Mouse (Mus musculus): Measurements from ENCODE around the gene Spred2. TPM values are rescaled to one million over a fixed set of nuclear protein-coding genes. Genes with fewer than 3 reads are reported as not detected.

Spred2 gene
- polyA plus RNA-seq, 1 experiment: 5.9 TPM

GRCm38 (mm10) chr11:19962796-19963195 is 38.6 kb downstream of the Spred2 start:
- TF ChIP-seq POLR2A (IDR thresholded peaks at IDR 0.05; ENCODE audit: borderline replicate concordance, low read depth, low read length) (no peak), CTCF (IDR thresholded peaks at IDR 0.05; ENCODE audit: low read depth, low read length) (no peak)
- no peak overlapping the region for H3K27ac ChIP-seq (ENCODE audit: insufficient read depth, low read depth, low read length)
- H3K4me3 ChIP-seq (ENCODE audit: insufficient read depth, low read length): no peak overlapping the region
- H3K4me1 ChIP-seq (ENCODE audit: control insufficient read depth, insufficient read depth, low read length): peaks cover 34% of the 10 kb centered on the region

GRCm38 (mm10) chr11:19963717-19964141 is 39.6 kb downstream of the Spred2 start:
- Histone ChIP-seq H3K4me3 (ENCODE audit: insufficient read depth, low read length) (peak overlapping the region; percentile 31), H3K27ac (ENCODE audit: insufficient read depth, low read depth, low read length) (peak overlapping the region; percentile 50), H3K4me1 (ENCODE audit: control insufficient read depth, insufficient read depth, low read length) (peaks cover 34% of the 10 kb centered on the region)
- no peak for TF ChIP-seq CTCF (IDR thresholded peaks at IDR 0.05; ENCODE audit: low read depth, low read length)
- no peak for TF ChIP-seq POLR2A (IDR thresholded peaks at IDR 0.05; ENCODE audit: borderline replicate concordance, low read depth, low read length)

DNA sequence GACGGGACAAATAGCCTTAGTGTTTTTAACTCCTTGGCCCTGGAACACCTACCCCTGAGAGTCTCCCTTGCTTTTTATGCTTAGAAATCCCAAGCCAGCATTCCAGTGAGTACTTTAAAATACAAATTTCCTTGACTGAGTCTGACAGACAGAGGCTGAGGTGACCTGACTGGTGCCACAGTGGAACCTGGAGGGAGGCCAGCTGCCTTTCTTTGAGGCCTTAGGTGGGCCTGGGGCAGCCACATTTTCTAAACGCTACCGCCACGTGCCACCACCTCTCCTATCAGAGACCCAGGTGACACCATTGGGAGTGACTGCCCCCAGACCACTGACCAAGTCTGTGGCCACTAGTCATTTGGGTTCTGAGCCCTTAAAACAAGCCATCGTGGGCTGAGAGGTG is 40.2 kb downstream of the Spred2 start:
- no peak overlapping the region for H3K4me3 ChIP-seq (ENCODE audit: insufficient read depth, low read length)
- no peak overlapping the region for H3K27ac ChIP-seq (ENCODE audit: insufficient read depth, low read depth, low read length)

DNA sequence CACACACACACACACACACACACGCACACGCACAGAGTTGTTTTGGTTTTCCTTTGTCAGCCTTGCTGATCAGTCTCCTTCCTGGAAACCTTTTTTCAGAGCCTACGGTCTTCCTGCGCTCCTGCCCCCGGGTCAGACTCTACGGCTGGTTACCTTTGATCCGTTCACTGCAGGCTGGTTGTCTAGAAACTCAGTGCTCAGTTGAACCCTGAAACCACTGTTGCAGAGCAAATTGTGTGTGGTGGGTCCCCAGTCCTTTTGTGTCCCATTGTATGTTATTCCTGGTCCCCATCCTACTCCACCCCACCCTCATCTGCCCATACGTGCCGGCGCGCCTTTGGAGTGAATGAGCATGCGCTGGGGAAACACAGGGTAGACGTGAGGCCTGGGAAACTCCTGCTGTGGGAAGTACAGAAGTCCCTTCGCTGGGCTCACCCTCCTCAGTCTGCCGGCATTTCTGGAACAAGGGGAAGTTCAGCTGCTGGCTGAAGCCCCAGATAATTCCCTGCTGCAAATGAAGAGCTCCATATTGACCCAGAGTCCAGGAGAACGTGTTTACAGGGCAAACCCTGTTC is 40.9 kb downstream of the Spred2 start:
- Histone ChIP-seq H3K27ac (ENCODE audit: insufficient read depth, low read depth, low read length) (no peak overlapping the region), H3K4me3 (ENCODE audit: insufficient read depth, low read length) (no peak overlapping the region), H3K4me1 (ENCODE audit: control insufficient read depth, insufficient read depth, low read length) (peaks cover 34% of the 10 kb centered on the region)
- TF ChIP-seq CTCF (IDR thresholded peaks at IDR 0.05; ENCODE audit: low read depth, low read length) (no peak), POLR2A (IDR thresholded peaks at IDR 0.05; ENCODE audit: borderline replicate concordance, low read depth, low read length) (no peak)

More for the DNA sequence above, 40.2 kb downstream of the Spred2 start:
- H3K4me1 ChIP-seq (ENCODE audit: control insufficient read depth, insufficient read depth, low read length): peaks cover 34% of the 10 kb centered on the region
- TF ChIP-seq CTCF (IDR thresholded peaks at IDR 0.05; ENCODE audit: low read depth, low read length): no peak
- TF ChIP-seq POLR2A (IDR thresholded peaks at IDR 0.05; ENCODE audit: borderline replicate concordance, low read depth, low read length): no peak

- TF ChIP-seq CTCF (IDR thresholded peaks at IDR 0.05; ENCODE audit: low read depth, low read length) (no peak), POLR2A (IDR thresholded peaks at IDR 0.05; ENCODE audit: borderline replicate concordance, low read depth, low read length) (no peak)
- Histone ChIP-seq H3K27ac (ENCODE audit: insufficient read depth, low read depth, low read length) (no peak overlapping the region), H3K4me3 (ENCODE audit: insufficient read depth, low read length) (no peak overlapping the region), H3K4me1 (ENCODE audit: control insufficient read depth, insufficient read depth, low read length) (peaks cover 34% of the 10 kb centered on the region)
Measured at GRCm38 (mm10) chr11:19965664-19966063, 41.5 kb downstream of the Spred2 start.

DNA sequence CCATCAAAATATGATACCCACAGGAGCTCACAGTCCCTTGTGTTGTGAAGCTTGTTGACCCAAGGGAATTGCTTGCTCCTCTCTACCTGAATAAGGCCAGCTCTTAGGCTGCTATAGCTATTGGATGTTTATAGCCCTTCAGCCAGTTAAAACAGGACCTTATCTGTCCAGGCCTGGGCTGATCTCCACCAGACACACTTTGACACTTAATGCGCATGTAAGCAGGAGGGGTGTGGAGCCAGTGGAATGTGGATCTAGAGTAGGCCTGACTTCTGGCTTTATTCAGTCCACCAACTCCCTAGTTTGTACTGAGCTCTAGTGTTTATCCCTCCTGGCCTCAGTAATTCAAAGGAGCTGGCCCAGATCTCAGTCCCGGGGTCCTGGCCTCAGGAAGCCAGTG is 42.1 kb downstream of the Spred2 start:
- TF ChIP-seq CTCF (IDR thresholded peaks at IDR 0.05; ENCODE audit: low read depth, low read length) (no peak), POLR2A (IDR thresholded peaks at IDR 0.05; ENCODE audit: borderline replicate concordance, low read depth, low read length) (no peak)
- Histone ChIP-seq H3K4me1 (ENCODE audit: control insufficient read depth, insufficient read depth, low read length) (peaks cover 34% of the 10 kb centered on the region), H3K4me3 (ENCODE audit: insufficient read depth, low read length) (no peak overlapping the region), H3K27ac (ENCODE audit: insufficient read depth, low read depth, low read length) (no peak overlapping the region)

- Histone ChIP-seq H3K4me1 (ENCODE audit: control insufficient read depth, insufficient read depth, low read length) (peaks cover 33% of the 10 kb centered on the region), H3K4me3 (ENCODE audit: insufficient read depth, low read length) (no peak overlapping the region)
Measured at GRCm38 (mm10) chr11:19969584-19969983, 45.4 kb downstream of the Spred2 start.

GRCm38 (mm10) chr11:19971954-19972750 is 48.0 kb downstream of the Spred2 start:
- Histone ChIP-seq H3K4me1 (ENCODE audit: control insufficient read depth, insufficient read depth, low read length) (peaks cover 16% of the 10 kb centered on the region), H3K27ac (ENCODE audit: insufficient read depth, low read depth, low read length) (peak overlapping the region; percentile 21; the same call in 1 of the 2 replicates), H3K4me3 (ENCODE audit: insufficient read depth, low read length) (no peak overlapping the region)
- TF ChIP-seq POLR2A (IDR thresholded peaks at IDR 0.05; ENCODE audit: borderline replicate concordance, low read depth, low read length) (no peak), CTCF (IDR thresholded peaks at IDR 0.05; ENCODE audit: low read depth, low read length) (peak; percentile 73)

More at GRCm38 (mm10) chr11:19969584-19969983, 45.4 kb downstream of the Spred2 start:
- TF ChIP-seq POLR2A (IDR thresholded peaks at IDR 0.05; ENCODE audit: borderline replicate concordance, low read depth, low read length) (no peak), CTCF (IDR thresholded peaks at IDR 0.05; ENCODE audit: low read depth, low read length) (no peak)
- H3K27ac ChIP-seq (ENCODE audit: insufficient read depth, low read depth, low read length): no peak overlapping the region

GRCm38 (mm10) chr11:19973032-19973790 is 49.0 kb downstream of the Spred2 start:
- Histone ChIP-seq H3K4me1 (ENCODE audit: control insufficient read depth, insufficient read depth, low read length) (peaks cover 20% of the 10 kb centered on the region), H3K27ac (ENCODE audit: insufficient read depth, low read depth, low read length) (no peak overlapping the region), H3K4me3 (ENCODE audit: insufficient read depth, low read length) (no peak overlapping the region)
- TF ChIP-seq POLR2A (IDR thresholded peaks at IDR 0.05; ENCODE audit: borderline replicate concordance, low read depth, low read length) (no peak), CTCF (IDR thresholded peaks at IDR 0.05; ENCODE audit: low read depth, low read length) (no peak)
